Mouse (Mus musculus): ENCODE data around the gene Alpl.

GRCm38 (mm10) chr4:137727506-137728187 is 68.5 kb downstream of the Alpl start:
- no peak for TF ChIP-seq EP300 (optimal IDR thresholded peaks at IDR 0.05)
- no peak for TF ChIP-seq CTCF (IDR thresholded peaks at IDR 0.05; ENCODE audit: low read depth)
